Mouse (Mus musculus) B cell, adult 67 days (primary cell): Measurements from ENCODE around the gene Kif22. TPM values are rescaled to one million over a fixed set of nuclear protein-coding genes. Genes with fewer than 3 reads are reported as not detected.

Experiments
- total RNA-seq, 2 experiments: library from RNA; stranded (reverse); gene quantifications; 4 replicates each; pipeline ENCODE4 v1.2.4; 2023

Kif22 gene
- 1 to 10 TPM; 3.1 to 4.2 TPM for total RNA-seq

GRCm38 (mm10) chr7:127041851-127042672 lies at the start of gene Kif22:
Gene Kif22, minus strand, starts transcription at chr7:127042471.

GRCm38 (mm10) chr7:127091114-127091896 lies 49.0 kb upstream of the Kif22 start, which contains the start of gene AI467606:
Gene AI467606, plus strand, starts transcription at chr7:127091359.

GRCm38 (mm10) chr7:127087278-127088010 lies 45.2 kb upstream of the Kif22 start, which contains the start of gene Zg16:
Gene Zg16, minus strand, starts transcription at chr7:127087328.

GRCm38 (mm10) chr7:127026984-127027726 lies 15.1 kb downstream of the Kif22 start, which contains the start of gene Maz:
Gene Maz, minus strand, starts transcription at chr7:127027037.

GRCm38 (mm10) chr7:127020901-127021562 lies 21.2 kb downstream of the Kif22 start, which contains the start of the genes Gm42742 and Prrt2:
Gene Gm42742, minus strand, starts transcription at chr7:127021097.
Gene Prrt2, minus strand, starts transcription at chr7:127021211.

GRCm38 (mm10) chr7:127016971-127017949 lies 25.0 kb downstream of the Kif22 start, which contains the start of gene Pagr1a:
Gene Pagr1a, minus strand, starts transcription at chr7:127017352.

GRCm38 (mm10) chr7:127016481-127016485 lies 26.0 kb downstream of the Kif22 start, which contains the start of gene Pagr1b:
Gene Pagr1b, minus strand, starts transcription at chr7:127016484.

GRCm38 (mm10) chr7:127014320-127014719 lies 28.0 kb downstream of the Kif22 start, which contains the start of gene Mvp:
Gene Mvp, minus strand, starts transcription at chr7:127014621.

Other genes starting within 250 kb of the Kif22 start
- 100 to 1,000 TPM; 276 to 290 TPM for gene Ppp4c, start 250.0 kb downstream of the Kif22 start, total RNA-seq
- not detected for gene Fam57b, start 244.8 kb downstream of the Kif22 start, total RNA-seq
- gene 4930451I11Rik, start 210.8 kb downstream of the Kif22 start, total RNA-seq = not detected
- not detected for gene Doc2a, start 195.1 kb downstream of the Kif22 start, total RNA-seq
- 10 to 100 TPM; 26.6 to 34.7 TPM for gene Hirip3, start 180.5 kb downstream of the Kif22 start, total RNA-seq
- 10 to 100 TPM; 93.9 to 94.9 TPM for gene Ino80e, start 180.1 kb downstream of the Kif22 start, total RNA-seq
- 100 to 1,000 TPM in 1 of 2 experiments, 10 to 100 TPM in 1; 99.5 to 101 TPM for gene Taok2, start 157.8 kb downstream of the Kif22 start, total RNA-seq
- 10 to 100 TPM; 48.7 to 52.4 TPM for gene Tmem219, start 119.6 kb downstream of the Kif22 start, total RNA-seq
- 10 to 100 TPM; 43.5 to 46.3 TPM for gene Kctd13, start 113.6 kb downstream of the Kif22 start, total RNA-seq
- gene Asphd1, start 92.9 kb downstream of the Kif22 start, total RNA-seq = not detected
- 1 to 10 TPM; 6.3 to 7.0 TPM for gene Sez6l2, start 91.9 kb downstream of the Kif22 start, total RNA-seq
- gene Cdipt, start 66.6 kb downstream of the Kif22 start, total RNA-seq = 10 to 100 TPM; 78.8 to 82.2 TPM
- 1 to 10 TPM in 1 of 2 experiments, under 1 TPM in 1; 0.81 to 1.7 TPM for gene Cdiptos, start 66.4 kb downstream of the Kif22 start, total RNA-seq
- gene Mvp, start 27.9 kb downstream of the Kif22 start, total RNA-seq = 10 to 100 TPM; 48.6 to 50.8 TPM
- gene Pagr1b, start 26.0 kb downstream of the Kif22 start, total RNA-seq = 1 to 10 TPM in 1 of 2 experiments, not detected in 1; 2.8 TPM
- gene Pagr1a, start 25.1 kb downstream of the Kif22 start, total RNA-seq = 10 to 100 TPM in 1 of 2 experiments, 1 to 10 TPM in 1; 4.6 to 47.0 TPM
- gene Gm42742, start 21.4 kb downstream of the Kif22 start, total RNA-seq = 10 to 100 TPM; 16.6 to 46.2 TPM
- 1 to 10 TPM; 1.2 to 1.9 TPM for gene Prrt2, start 21.3 kb downstream of the Kif22 start, total RNA-seq
- gene Maz, start 15.4 kb downstream of the Kif22 start, total RNA-seq = 100 to 1,000 TPM; 251 to 254 TPM
- gene Zg16, start 44.9 kb upstream of the Kif22 start, total RNA-seq = not detected
- 10 to 100 TPM; 69.0 to 74.5 TPM for gene AI467606, start 48.9 kb upstream of the Kif22 start, total RNA-seq
- gene Qprt, start 79.8 kb upstream of the Kif22 start, total RNA-seq = 1 to 10 TPM in 1 of 2 experiments, under 1 TPM in 1; 0.52 to 1.5 TPM
- 10 to 100 TPM in 1 of 2 experiments, 1 to 10 TPM in 1; 7.3 to 10.0 TPM for gene Spn, start 95.4 kb upstream of the Kif22 start, total RNA-seq
- gene Cd2bp2, start 153.6 kb upstream of the Kif22 start, total RNA-seq = 10 to 100 TPM; 75.1 to 82.8 TPM
- gene Tbc1d10b, start 166.0 kb upstream of the Kif22 start, total RNA-seq = 10 to 100 TPM; 59.8 to 76.1 TPM
- gene Mylpf, start 166.4 kb upstream of the Kif22 start, total RNA-seq = 1 to 10 TPM; 5.8 to 9.7 TPM
- 10 to 100 TPM; 15.8 to 18.7 TPM for gene Zfp553, start 190.6 kb upstream of the Kif22 start, total RNA-seq
- 100 to 1,000 TPM; 394 to 455 TPM for gene Sept1, start 190.7 kb upstream of the Kif22 start, total RNA-seq
- 10 to 100 TPM; 19.5 to 26.9 TPM for gene Zfp771, start 201.8 kb upstream of the Kif22 start, total RNA-seq
- 10 to 100 TPM; 17.2 TPM for gene Dctpp1, start 218.2 kb upstream of the Kif22 start, total RNA-seq
- gene Sephs2, start 231.6 kb upstream of the Kif22 start, total RNA-seq = 10 to 100 TPM; 28.9 to 30.8 TPM